Mouse (Mus musculus) cerebellum, adult (tissue): ENCODE results near the gene Arl8a.
"Not testable (repeated sequence)": the region's sequence is repeated elsewhere in the genome, so short reads cannot be mapped to it uniquely, and the experiment has no call there.

Experiments used
- ATAC-seq: cut with Nextera tagmentation; 2 replicates; pipeline ENCODE4 v1.9.2; 2017; ENCODE audit warnings: mild to moderate bottlenecking, moderate library complexity, mixed read lengths; ENCODE audit not compliant: insufficient number of reproducible peaks, low FRiP score, low TSS enrichment

Gene Arl8a

GRCm38 (mm10) chr1:135168453-135169200 lies 22.0 kb downstream of the Arl8a start:
- ATAC-seq, result no peak

- peak; percentile 17; the same call in 1 of the 2 replicates for ATAC-seq
These were observed 23.1 kb downstream of the Arl8a start for GRCm38 (mm10) chr1:135169556-135170224.

GRCm38 (mm10) chr1:135170299-135170698 lies 23.7 kb downstream of the Arl8a start:
- no peak for ATAC-seq

GRCm38 (mm10) chr1:135171202-135171601 lies 24.6 kb downstream of the Arl8a start:
- ATAC-seq, result no peak

- ATAC-seq, result peak; percentile 67
These were observed 25.4 kb downstream of the Arl8a start for GRCm38 (mm10) chr1:135171984-135172383.

GRCm38 (mm10) chr1:135173311-135173710 lies 26.7 kb downstream of the Arl8a start:
- ATAC-seq, result no peak

- no peak for ATAC-seq
These were observed 28.6 kb downstream of the Arl8a start for GRCm38 (mm10) chr1:135175176-135175575.

- no peak for ATAC-seq
These were observed 31.1 kb downstream of the Arl8a start for GRCm38 (mm10) chr1:135177724-135178123.

GRCm38 (mm10) chr1:135178863-135179262 lies 32.2 kb downstream of the Arl8a start:
- no peak for ATAC-seq

- no peak for ATAC-seq
These were observed 34.2 kb downstream of the Arl8a start for GRCm38 (mm10) chr1:135180830-135181229.

GRCm38 (mm10) chr1:135181275-135181674 lies 34.7 kb downstream of the Arl8a start:
- no peak for ATAC-seq

GRCm38 (mm10) chr1:135181880-135182623 lies 35.4 kb downstream of the Arl8a start:
- no peak for ATAC-seq

- no peak for ATAC-seq
These were observed 36.4 kb downstream of the Arl8a start for GRCm38 (mm10) chr1:135182975-135183374.

GRCm38 (mm10) chr1:135183448-135183847 lies 36.8 kb downstream of the Arl8a start:
- ATAC-seq, result no peak

GRCm38 (mm10) chr1:135183941-135184570 lies 37.4 kb downstream of the Arl8a start:
- ATAC-seq, result no peak

GRCm38 (mm10) chr1:135185936-135186335 lies 39.3 kb downstream of the Arl8a start:
- ATAC-seq, result no peak

- ATAC-seq, result no peak
These were observed 39.8 kb downstream of the Arl8a start for GRCm38 (mm10) chr1:135186427-135186826.

- ATAC-seq, result not testable (repeated sequence)
These were observed 40.4 kb downstream of the Arl8a start for GRCm38 (mm10) chr1:135187016-135187415.

- no peak for ATAC-seq
These were observed 41.6 kb downstream of the Arl8a start for GRCm38 (mm10) chr1:135188197-135188596.

- ATAC-seq, result no peak
These were observed 42.6 kb downstream of the Arl8a start for GRCm38 (mm10) chr1:135189186-135189585.

- not testable (repeated sequence) for ATAC-seq
These were observed 47.7 kb downstream of the Arl8a start for GRCm38 (mm10) chr1:135194335-135194734.
